Mouse (Mus musculus): ENCODE data around the gene Il34.

Il34 gene

GRCm38 (mm10) chr8:110733036-110733435 lies 72.7 kb downstream of the Il34 start:
- no peak for DNase-seq

GRCm38 (mm10) chr8:110731346-110731859 lies 74.3 kb downstream of the Il34 start:
- DNase-seq, result no peak

GRCm38 (mm10) chr8:110726893-110727292 lies 78.8 kb downstream of the Il34 start:
- DNase-seq, result peak; percentile 68 to 73

GRCm38 (mm10) chr8:110725084-110725838 lies 80.5 kb downstream of the Il34 start:
- no peak for DNase-seq

GRCm38 (mm10) chr8:110724493-110724892 lies 81.2 kb downstream of the Il34 start:
- DNase-seq, result no peak

- no peak for DNase-seq
These were observed 83.2 kb downstream of the Il34 start for GRCm38 (mm10) chr8:110722414-110723011.

GRCm38 (mm10) chr8:110721606-110722413 lies 83.9 kb downstream of the Il34 start:
- peak; percentile 40 to 62 for DNase-seq

- peak; percentile 78 to 91 for DNase-seq
These were observed 84.8 kb downstream of the Il34 start, which contains the start of gene Mtss1l for GRCm38 (mm10) chr8:110720685-110721598. Gene Mtss1l, plus strand, starts transcription at chr8:110721476.

GRCm38 (mm10) chr8:110719898-110720653 lies 85.6 kb downstream of the Il34 start:
- no peak for DNase-seq

GRCm38 (mm10) chr8:110718969-110719670 lies 86.6 kb downstream of the Il34 start:
- peak; percentile 68 to 85 for DNase-seq

- no peak for DNase-seq
These were observed 87.3 kb downstream of the Il34 start for GRCm38 (mm10) chr8:110718209-110718968.

- no peak for DNase-seq
These were observed 88.6 kb downstream of the Il34 start for GRCm38 (mm10) chr8:110717131-110717530.

- peak; percentile 57 to 77 for DNase-seq
These were observed 89.6 kb downstream of the Il34 start for GRCm38 (mm10) chr8:110716075-110716474.

GRCm38 (mm10) chr8:110714827-110715519 lies 90.8 kb downstream of the Il34 start:
- no peak for DNase-seq

- no peak for DNase-seq
These were observed 92.7 kb downstream of the Il34 start for GRCm38 (mm10) chr8:110713073-110713472.

- peak; percentile 53 to 82 for DNase-seq
These were observed 94.3 kb downstream of the Il34 start for GRCm38 (mm10) chr8:110711271-110711934.

GRCm38 (mm10) chr8:110710593-110710992 lies 95.1 kb downstream of the Il34 start:
- no peak for DNase-seq

- no peak for DNase-seq
These were observed 97.3 kb downstream of the Il34 start for GRCm38 (mm10) chr8:110708429-110708828.

All from kidney, postnatal 25 days (tissue).